Mouse (Mus musculus): ENCODE measurements around the gene Gm9117. TPM values are rescaled to one million over a fixed set of nuclear protein-coding genes. Genes with fewer than 3 reads are reported as not detected.
"Not testable (repeated sequence)": the region's sequence is repeated elsewhere in the genome, so short reads cannot be mapped to it uniquely, and the experiment has no call there.

The Gm9117 gene
- polyA plus RNA-seq (2014; fragmentation: Nextera tagmentation; extraction: Ambion mirVana) = not detected in 2 replicates

DNA sequence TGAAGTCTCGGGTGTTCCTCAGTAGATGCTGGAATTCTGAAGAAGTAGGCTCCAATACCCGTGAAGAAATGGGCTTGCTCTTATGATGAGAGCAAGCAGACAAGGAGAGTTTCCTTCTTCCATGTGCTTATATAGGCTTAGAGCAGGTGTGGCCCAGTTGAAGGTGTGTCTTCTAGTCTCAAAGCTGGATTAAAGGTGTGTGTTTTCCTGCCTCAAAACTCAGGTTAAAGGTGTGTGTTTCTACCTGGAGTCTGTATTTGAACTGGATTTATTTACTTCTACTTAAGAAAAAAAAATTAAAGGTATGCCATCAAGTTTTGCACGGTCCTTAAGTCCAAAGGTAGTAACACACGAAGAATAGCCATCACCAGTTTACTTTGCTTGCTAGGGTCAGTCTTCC, at the start of gene Gm9117:
Gene Gm9117, minus strand, starts transcription at position 101 of the 400 bp plus-strand sequence.
- not testable (repeated sequence) for ATAC-seq (ENCODE audit: low read depth); H3K9me3 ChIP-seq (ENCODE audit: control insufficient read depth, low read length); H3K27ac ChIP-seq (replicated peaks; ENCODE audit: low read depth, low read length); H3K4me2 ChIP-seq (ENCODE audit: low read depth, low read length); H3K4me1 ChIP-seq (ENCODE audit: control insufficient read depth, insufficient read depth, low read length); H3K36me3 ChIP-seq (ENCODE audit: control insufficient read depth, insufficient read depth, low read length); H3K27me3 ChIP-seq (replicated peaks; ENCODE audit: control insufficient read depth, insufficient read depth, low read length); H3K9ac ChIP-seq (ENCODE audit: low read depth, low read length); DNase-seq (ENCODE audit: low spot score); H3K4me3 ChIP-seq (ENCODE audit: low read depth, low read length)
- WGBS = 79% methylated on average over 3 of the region's 4 CpGs

GRCm38 (mm10) chr3:93968938-93969337, 25.6 kb upstream of the Gm9117 start:
- 77% methylated on average over 2 of the region's 6 CpGs for WGBS
- not testable (repeated sequence) for H3K36me3 ChIP-seq (ENCODE audit: control insufficient read depth, insufficient read depth, low read length); H3K9me3 ChIP-seq (ENCODE audit: control insufficient read depth, low read length); H3K9ac ChIP-seq (ENCODE audit: low read depth, low read length); H3K4me1 ChIP-seq (ENCODE audit: control insufficient read depth, insufficient read depth, low read length); H3K4me3 ChIP-seq (ENCODE audit: low read depth, low read length); H3K27me3 ChIP-seq (replicated peaks; ENCODE audit: control insufficient read depth, insufficient read depth, low read length); DNase-seq (ENCODE audit: low spot score); ATAC-seq (ENCODE audit: low read depth); H3K27ac ChIP-seq (replicated peaks; ENCODE audit: low read depth, low read length); H3K4me2 ChIP-seq (ENCODE audit: low read depth, low read length)

- not testable (repeated sequence) for H3K4me3 ChIP-seq (ENCODE audit: low read depth, low read length); H3K36me3 ChIP-seq (ENCODE audit: control insufficient read depth, insufficient read depth, low read length); H3K9me3 ChIP-seq (ENCODE audit: control insufficient read depth, low read length); H3K4me1 ChIP-seq (ENCODE audit: control insufficient read depth, insufficient read depth, low read length); DNase-seq (ENCODE audit: low spot score); H3K9ac ChIP-seq (ENCODE audit: low read depth, low read length); H3K27me3 ChIP-seq (replicated peaks; ENCODE audit: control insufficient read depth, insufficient read depth, low read length); H3K27ac ChIP-seq (replicated peaks; ENCODE audit: low read depth, low read length); ATAC-seq (ENCODE audit: low read depth); H3K4me2 ChIP-seq (ENCODE audit: low read depth, low read length)
- WGBS = 70% methylated on average over 2 of the region's 4 CpGs
These were observed 17.9 kb upstream of the Gm9117 start, which contains the start of gene Tdpoz5 for GRCm38 (mm10) chr3:93961214-93961613. Gene Tdpoz5 (minus strand): TSS chr3:93961314.

- H3K27me3 ChIP-seq (replicated peaks; ENCODE audit: control insufficient read depth, insufficient read depth, low read length); H3K27ac ChIP-seq (replicated peaks; ENCODE audit: low read depth, low read length); H3K4me1 ChIP-seq (ENCODE audit: control insufficient read depth, insufficient read depth, low read length); H3K4me2 ChIP-seq (ENCODE audit: low read depth, low read length); H3K36me3 ChIP-seq (ENCODE audit: control insufficient read depth, insufficient read depth, low read length); H3K9ac ChIP-seq (ENCODE audit: low read depth, low read length); ATAC-seq (ENCODE audit: low read depth); H3K4me3 ChIP-seq (ENCODE audit: low read depth, low read length); DNase-seq (ENCODE audit: low spot score); H3K9me3 ChIP-seq (ENCODE audit: control insufficient read depth, low read length): not testable (repeated sequence)
- no CpG with 5 or more reads among the region's 3 CpGs for WGBS
These were observed 5.0 kb downstream of the Gm9117 start for GRCm38 (mm10) chr3:93938386-93938785.

Other genes starting within 250 kb of the Gm9117 start
- gene Gm5773, start 170.5 kb downstream of the Gm9117 start, polyA plus RNA-seq (2014; fragmentation: Nextera tagmentation; extraction: Ambion mirVana) = not detected in 2 replicates
- gene Tdpoz4, start 147.1 kb downstream of the Gm9117 start, polyA plus RNA-seq (2014; fragmentation: Nextera tagmentation; extraction: Ambion mirVana) = not detected in 2 replicates
- gene Tdpoz3, start 117.5 kb downstream of the Gm9117 start, polyA plus RNA-seq (2014; fragmentation: Nextera tagmentation; extraction: Ambion mirVana) = not detected in 2 replicates
- not detected in 2 replicates for gene Tdpoz5, start 17.8 kb upstream of the Gm9117 start, polyA plus RNA-seq (2014; fragmentation: Nextera tagmentation; extraction: Ambion mirVana)
- not detected in 2 replicates for gene Gm9125, start 111.3 kb upstream of the Gm9117 start, polyA plus RNA-seq (2014; fragmentation: Nextera tagmentation; extraction: Ambion mirVana)
- not detected in 2 replicates for gene Gm10697, start 129.1 kb upstream of the Gm9117 start, polyA plus RNA-seq (2014; fragmentation: Nextera tagmentation; extraction: Ambion mirVana)
- not detected in 2 replicates for gene Gm10696, start 234.7 kb upstream of the Gm9117 start, polyA plus RNA-seq (2014; fragmentation: Nextera tagmentation; extraction: Ambion mirVana)